Mouse (Mus musculus) myocyte (in vitro differentiated cells): Measurements from ENCODE around the gene Gpcpd1.

ENCODE experiments used
- CEBPB ChIP-seq: IDR thresholded peaks from 2 replicates; pipeline ENCODE4 v1.6.1; 2011; ENCODE audit warnings: mild to moderate bottlenecking, moderate library complexity; ENCODE audit not compliant: poor library complexity, insufficient read depth, severe bottlenecking
- E2F4 ChIP-seq: IDR thresholded peaks from one replicate; pipeline ENCODE4 v1.6.1; 2011; ENCODE audit warnings: mild to moderate bottlenecking, control low read depth, moderate library complexity; ENCODE audit not compliant: insufficient read depth
- MAX ChIP-seq: IDR thresholded peaks from one replicate; pipeline ENCODE4 v1.6.1; 2011; ENCODE audit warnings: low read depth, mild to moderate bottlenecking, control low read depth
- MYOD1 ChIP-seq, 3 experiments: IDR thresholded peaks; one replicate each; pipeline ENCODE4 v1.6.1; 2011; ENCODE audit warnings: control low read depth in 2 of 3, low read depth in 2 of 3, mild to moderate bottlenecking in 2 of 3, moderate library complexity in 1 of 3; ENCODE audit not compliant: insufficient read length in 2 of 3, control insufficient read depth in 1 of 3
- MYOG ChIP-seq, 3 experiments: IDR thresholded peaks; one replicate each; pipeline ENCODE4 v1.6.1; 2011; ENCODE audit warnings: control low read depth in 2 of 3, low read depth in 2 of 3, mild to moderate bottlenecking in 2 of 3; ENCODE audit not compliant: insufficient read length in 2 of 3, control insufficient read depth in 1 of 3, insufficient read depth in 1 of 3
- POLR2A ChIP-seq: IDR thresholded peaks from one replicate; pipeline ENCODE4 v1.6.1; 2011; ENCODE audit warnings: low read depth, mild to moderate bottlenecking, control low read depth, moderate library complexity; ENCODE audit not compliant: insufficient read length
- POLR2AphosphoS2 ChIP-seq: IDR thresholded peaks from one replicate; pipeline ENCODE4 v1.6.1; 2011; ENCODE audit warnings: low read depth, control low read depth; ENCODE audit not compliant: insufficient read length
- TCF12 ChIP-seq: IDR thresholded peaks from one replicate; pipeline ENCODE4 v1.6.1; 2011; ENCODE audit warnings: mild to moderate bottlenecking, control low read depth; ENCODE audit not compliant: poor library complexity, insufficient read depth, severe bottlenecking
- TCF3 ChIP-seq: IDR thresholded peaks from one replicate; pipeline ENCODE4 v1.6.1; 2011; ENCODE audit warnings: low read depth, control low read depth; ENCODE audit not compliant: insufficient read length
- USF1 ChIP-seq: IDR thresholded peaks from one replicate; pipeline ENCODE4 v1.6.1; 2011; ENCODE audit warnings: low read depth, mild to moderate bottlenecking, control low read depth, moderate library complexity

DNA sequence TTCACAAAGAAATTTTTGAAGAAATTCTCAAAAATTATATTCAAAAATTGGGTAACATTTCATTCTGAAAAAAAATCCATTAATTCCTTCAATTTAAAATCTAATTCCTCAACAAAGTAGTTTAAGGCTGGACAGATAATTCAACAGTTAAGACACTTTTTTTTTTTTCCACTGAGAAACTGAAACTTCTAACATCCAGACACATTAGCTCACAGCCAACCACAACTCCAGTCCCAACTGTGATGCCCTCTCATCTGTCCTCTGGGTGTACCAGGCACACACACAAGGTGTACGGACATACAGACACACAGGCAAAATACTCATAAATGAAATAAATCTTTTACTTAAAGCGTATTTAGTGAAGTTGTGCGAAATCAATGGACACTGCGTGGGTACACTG is 25.7 kb downstream of the Gpcpd1 start:
- TF ChIP-seq POLR2A (no peak), MAX (no peak), MYOD1 (IDR thresholded peaks at IDR 0.05; ENCODE audit: control insufficient read depth in 1 of 3, insufficient read length in 2 of 3, low read depth in 2 of 3) (no peak), TCF12 (no peak), POLR2AphosphoS2 (no peak), CEBPB (no peak), USF1 (no peak), E2F4 (no peak), TCF3 (no peak), MYOG (IDR thresholded peaks at IDR 0.05; ENCODE audit: control insufficient read depth in 1 of 3, insufficient read depth in 1 of 3, insufficient read length in 2 of 3, low read depth in 2 of 3) (no peak)
